Mouse (Mus musculus) small intestine, adult 2 months (tissue): ENCODE results near the gene Shprh.

Experiments
- CTCF ChIP-seq: fragments of 200-500 bp; IDR thresholded peaks from 2 replicates; pipeline ENCODE4 v1.5.1; 2012; ENCODE audit warnings: low read depth, mild to moderate bottlenecking, control low read depth, inconsistent platforms, low read length, moderate library complexity, mixed read lengths; ENCODE audit not compliant: insufficient replicate concordance, insufficient read length; ENCODE audit errors: extremely low read depth
- POLR2A ChIP-seq: fragments of 200-500 bp; IDR thresholded peaks from 2 replicates; pipeline ENCODE4 v1.6.1; 2012; ENCODE audit warnings: low read depth, mild to moderate bottlenecking, control low read depth, inconsistent platforms, low read length, moderate library complexity

DNA sequence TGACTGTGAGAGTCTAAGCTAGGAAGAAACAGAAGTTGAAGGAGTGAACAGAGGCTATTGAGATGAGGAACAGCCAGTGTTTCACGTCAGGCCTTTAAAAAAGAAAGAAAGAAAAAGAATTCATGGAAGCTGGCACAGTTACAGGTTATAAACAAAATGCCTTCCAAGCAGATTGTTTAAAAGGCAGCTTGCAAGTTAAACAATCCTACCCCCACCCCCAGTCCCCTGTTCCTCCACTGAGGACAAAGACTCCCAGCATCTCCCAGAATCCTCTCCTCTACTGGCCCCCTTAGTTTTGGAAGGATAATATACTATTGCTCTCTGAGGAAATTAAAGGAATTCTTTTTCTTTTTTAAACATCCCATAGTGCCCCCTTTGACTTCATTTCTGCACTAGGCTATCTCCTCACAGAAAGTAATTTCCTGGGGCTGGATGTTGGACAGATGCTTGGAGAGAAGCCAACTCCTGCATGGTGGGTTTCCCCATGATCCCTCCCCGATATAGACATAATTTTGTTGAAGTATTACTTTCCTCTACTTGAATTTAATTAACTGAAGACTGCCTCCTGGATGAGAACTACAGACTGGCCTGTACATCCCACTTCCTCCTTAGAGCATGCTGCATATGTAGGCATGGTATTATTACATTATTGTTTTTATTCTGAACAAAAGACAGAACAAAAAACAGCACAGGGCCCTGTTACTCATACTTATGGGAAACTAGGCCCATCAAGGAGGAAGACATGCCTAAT, 101.2 kb downstream of the Shprh start:
- TF ChIP-seq CTCF (no peak), POLR2A (no peak)
